Mouse (Mus musculus): ENCODE data around the gene Slc18a2.

Gene Slc18a2

DNA sequence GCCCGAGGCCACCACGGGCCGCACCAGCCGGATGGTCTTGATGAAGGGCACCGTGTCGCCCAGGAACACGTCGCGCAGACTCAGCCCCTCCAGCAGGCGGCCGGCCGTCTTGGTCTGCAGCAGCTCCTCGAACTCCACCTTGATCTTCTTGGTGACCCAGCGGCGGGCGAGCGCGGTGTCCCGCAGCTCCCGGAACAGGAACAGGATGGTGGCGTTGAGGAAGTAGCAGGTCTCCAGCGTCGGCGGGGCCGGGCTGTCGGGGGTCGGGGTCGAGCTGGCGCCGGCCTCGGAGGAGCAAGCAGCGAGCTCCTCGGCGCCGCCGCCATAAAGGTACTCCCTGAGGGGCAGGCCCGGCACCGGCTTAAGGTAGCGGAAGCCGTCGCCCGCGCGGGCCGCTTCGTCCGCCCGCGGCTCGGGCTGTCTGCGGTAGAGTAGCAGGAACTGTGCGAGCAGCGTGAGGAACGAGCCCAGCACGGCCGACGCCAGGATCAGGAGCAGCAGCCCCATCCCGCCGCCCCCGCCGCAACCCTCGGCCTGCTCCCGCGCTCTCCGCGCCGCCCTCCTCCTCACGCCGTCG, 84.5 kb downstream of the Slc18a2 start:
- in situ Hi-C loops (cut with MboI; ENCODE audit: low pct_unique_long_range_greater_than_20kb in 1 of 2, low sequenced_read_pairs in 2 of 2, unreplicated experiment in 1 of 2) = no loop called here

Data from mouse embryonic stem cell (cell line).